Mouse (Mus musculus) bone marrow macrophage, adult 2 months (primary cell): ENCODE results near the gene Chic2.

Experiments
- CTCF ChIP-seq: IDR thresholded peaks from 2 replicates; pipeline ENCODE4 v1.5.1; 2012; ENCODE audit warnings: low read depth, mild to moderate bottlenecking, low read length, moderate library complexity
- POLR2A ChIP-seq: IDR thresholded peaks from 2 replicates; pipeline ENCODE4 v1.6.1; 2012; ENCODE audit warnings: mild to moderate bottlenecking, low read depth, low read length, borderline replicate concordance

DNA sequence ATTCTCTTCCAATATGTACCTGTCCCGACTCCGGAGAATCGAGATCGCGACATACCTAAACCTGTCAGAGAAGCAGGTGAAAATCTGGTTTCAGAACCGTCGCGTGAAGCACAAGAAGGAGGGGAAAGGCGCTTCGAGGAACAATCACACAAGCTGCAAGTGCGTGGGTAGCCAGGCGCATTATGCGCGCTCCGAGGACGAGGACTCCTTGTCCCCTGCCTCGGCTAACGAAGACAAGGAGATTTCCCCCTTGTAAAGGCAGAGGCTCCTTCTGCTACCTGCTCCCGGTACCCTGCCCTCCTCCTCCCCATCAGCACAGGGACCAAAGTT is 32.4 kb upstream of the Chic2 start:
- TF ChIP-seq POLR2A, result no peak
- TF ChIP-seq CTCF, result no peak
